Mouse (Mus musculus): Measurements from ENCODE around the gene Gm47959.

DNA sequence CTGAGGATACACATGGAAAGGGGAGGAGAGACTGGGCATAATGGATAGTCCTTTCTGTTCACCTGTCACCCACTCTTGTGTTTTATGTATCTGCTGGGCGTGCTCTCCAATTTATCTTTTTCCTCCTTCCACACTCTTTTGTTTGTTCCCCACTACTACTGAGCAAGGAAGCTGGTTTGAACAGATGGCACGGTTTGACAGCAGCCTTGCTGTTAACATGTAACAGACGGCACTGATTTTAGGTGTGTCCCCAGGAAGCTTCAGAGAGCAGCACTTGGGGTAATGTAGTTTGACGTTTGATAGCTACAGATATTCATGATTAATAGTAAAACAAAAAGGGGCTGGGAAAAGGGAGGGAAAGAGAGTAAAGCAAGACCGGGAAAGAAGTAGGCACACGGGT, 7.1 kb downstream of the Gm47959 start:
- TF ChIP-seq CTCF (IDR thresholded peaks at IDR 0.05; ENCODE audit: borderline replicate concordance, insufficient read depth, low read length) = no peak
- no peak for TF ChIP-seq POLR2A (IDR thresholded peaks at IDR 0.05; ENCODE audit: low read depth, low read length)

Measured in embryonic fibroblast, embryonic 13.5 days (primary cell).